Mouse (Mus musculus) lung, embryonic 16.5 days (tissue): ENCODE measurements around the gene Hsd17b14. TPM values are rescaled to one million over a fixed set of nuclear protein-coding genes. Genes with fewer than 3 reads are reported as not detected.

Experiments used
- ATAC-seq: fragments of 200-750 bp; cut with Nextera tagmentation; 2 replicates; pipeline ENCODE4 v1.8.0; 2017; ENCODE audit warnings: low read depth, mild to moderate bottlenecking, moderate library complexity
- H3K27ac ChIP-seq: fragments of 300-500 bp; sonication (generic); 2 replicates; pipeline ENCODE4 v1.5.1; 2014; ENCODE audit warnings: mild to moderate bottlenecking, control low read depth, low read length
- H3K27me3 ChIP-seq: fragments of 300-500 bp; sonication (generic); 2 replicates; pipeline ENCODE4 v1.6.1; 2014; ENCODE audit warnings: low read depth, low read length, mixed read lengths; ENCODE audit not compliant: control insufficient read depth, insufficient read depth
- H3K36me3 ChIP-seq: fragments of 300-500 bp; sonication (generic); 2 replicates; pipeline ENCODE4 v1.6.1; 2014; ENCODE audit warnings: low read length; ENCODE audit not compliant: control insufficient read depth, insufficient read depth
- H3K4me1 ChIP-seq: fragments of 300-500 bp; sonication (generic); replicated peaks from 2 replicates; pipeline ENCODE4 v1.6.1; 2014; ENCODE audit warnings: low read length, mixed read lengths; ENCODE audit not compliant: control insufficient read depth, insufficient read depth
- H3K4me2 ChIP-seq: fragments of 300-500 bp; sonication (generic); 2 replicates; pipeline ENCODE4 v1.6.1; 2014; ENCODE audit warnings: low read depth, low read length, control low read depth
- H3K4me3 ChIP-seq: fragments of 300-500 bp; sonication (generic); 2 replicates; pipeline ENCODE4 v1.5.1; 2014; ENCODE audit warnings: mild to moderate bottlenecking, low read length, control low read depth
- H3K9ac ChIP-seq: fragments of 300-500 bp; sonication (generic); 2 replicates; pipeline ENCODE4 v1.6.1; 2014; ENCODE audit warnings: low read length, control low read depth
- H3K9me3 ChIP-seq: fragments of 300-500 bp; sonication (generic); 2 replicates; pipeline ENCODE4 v1.6.1; 2016; ENCODE audit warnings: low read length; ENCODE audit not compliant: control insufficient read depth
- WGBS: fragments of 180-500 bp; shearing (Covaris S2); extraction: QIAGEN DNeasy Blood & Tissue Kit; methylation state at CpG from one replicate; pipeline ENCODE4 v1.1.7; 2014; 5-methylcytosine and 5-hydroxymethylcytosine counted together
- polyA plus RNA-seq: library from polyadenylated mRNA; unstranded; fragments of >200 nt; fragmentation: Nextera tagmentation; extraction: Ambion mirVana; gene quantifications from 2 replicates; pipeline ENCODE4 v1.2.1, GENCODE M21; 2015

Hsd17b14 gene
- polyA plus RNA-seq, 1 experiment from 2014 or later, result 0.72 TPM

GRCm38 (mm10) chr7:45544525-45544924 lies 10.2 kb upstream of the Hsd17b14 start:
- H3K4me2 ChIP-seq, result no peak overlapping the region
- H3K36me3 ChIP-seq, result no peaks in the 10 kb centered on the region
- H3K4me3 ChIP-seq, result no peak overlapping the region
- no peak overlapping the region for H3K27ac ChIP-seq
- no peak for ATAC-seq
- H3K27me3 ChIP-seq, result no peaks in the 10 kb centered on the region
- no peak overlapping the region for H3K9ac ChIP-seq
- H3K9me3 ChIP-seq, result no peaks in the 10 kb centered on the region; the same call in 1 of the 2 replicates
- no peaks in the 10 kb centered on the region for H3K4me1 ChIP-seq
- 80% methylated on average over 1 of the region's 1 CpGs for WGBS

- Histone ChIP-seq H3K4me3 (no peak overlapping the region), H3K27ac (no peak overlapping the region), H3K4me2 (no peak overlapping the region), H3K27me3 (no peaks in the 10 kb centered on the region), H3K9ac (no peak overlapping the region), H3K36me3 (no peaks in the 10 kb centered on the region), H3K4me1 (no peaks in the 10 kb centered on the region), H3K9me3 (no peaks in the 10 kb centered on the region)
- no peak for ATAC-seq
- WGBS, result 86% methylated on average over 16 of the region's 16 CpGs
Observed at GRCm38 (mm10) chr7:45549641-45550436, 4.9 kb upstream of the Hsd17b14 start.

DNA sequence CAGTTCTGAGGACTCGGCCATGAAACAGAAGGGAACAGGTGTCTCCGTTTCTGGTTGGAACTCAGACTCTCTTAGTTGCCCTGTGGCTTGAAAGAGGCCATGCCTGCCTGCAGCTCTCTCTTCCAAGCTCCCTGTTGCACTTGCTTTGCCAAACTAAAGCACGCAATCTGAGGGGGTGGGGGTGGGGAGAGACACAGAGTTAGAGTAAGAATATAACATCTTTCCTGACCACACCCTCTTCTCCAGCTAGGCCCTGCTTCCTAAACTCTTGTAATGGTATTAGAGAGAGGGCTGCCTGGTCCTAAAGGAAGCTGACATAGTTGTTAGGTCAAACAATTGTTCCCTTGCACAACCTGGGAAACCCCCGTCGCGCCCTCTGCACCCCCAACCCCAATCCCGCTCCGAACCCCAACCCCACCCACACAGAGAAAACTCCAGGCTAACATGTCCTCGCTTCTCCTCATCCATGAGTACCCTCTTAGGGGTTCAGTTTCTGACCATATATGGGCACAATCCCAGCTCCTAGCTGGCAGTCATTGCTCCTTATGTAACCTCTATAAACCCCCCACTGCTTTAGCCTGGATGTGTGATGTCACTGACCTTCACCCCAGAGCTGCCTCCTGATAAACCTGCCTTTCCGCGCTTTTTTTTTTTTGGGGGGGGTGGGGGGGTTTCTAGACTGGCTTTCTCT lies 3.7 kb upstream of the Hsd17b14 start:
- Histone ChIP-seq H3K4me1 (no peaks in the 10 kb centered on the region), H3K9ac (no peak overlapping the region), H3K27ac (no peak overlapping the region), H3K4me3 (no peak overlapping the region), H3K27me3 (no peaks in the 10 kb centered on the region), H3K9me3 (no peaks in the 10 kb centered on the region), H3K36me3 (no peaks in the 10 kb centered on the region), H3K4me2 (no peak overlapping the region)
- ATAC-seq, result no peak
- 65% methylated on average over 11 of the region's 11 CpGs for WGBS

DNA sequence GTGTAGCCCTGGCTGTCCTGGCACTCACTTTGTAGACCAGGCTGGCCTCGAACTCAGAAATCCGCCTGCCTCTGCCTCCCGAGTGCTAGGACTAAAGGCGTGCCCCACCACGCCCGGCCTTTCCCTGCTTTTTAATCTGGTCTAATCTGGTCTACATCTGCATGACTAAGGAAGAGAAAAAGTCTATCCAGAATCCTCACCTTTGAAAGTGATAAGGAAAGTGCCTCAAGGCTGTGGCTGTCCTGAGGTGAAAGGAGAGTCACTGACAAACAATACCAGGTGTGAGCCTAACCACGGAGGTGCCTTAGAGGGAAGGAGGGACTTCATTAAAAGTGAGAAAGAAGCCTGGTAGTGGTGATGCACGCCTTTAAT lies 3.2 kb upstream of the Hsd17b14 start:
- Histone ChIP-seq H3K9me3 (no peaks in the 10 kb centered on the region), H3K4me2 (no peak overlapping the region), H3K4me3 (no peak overlapping the region), H3K4me1 (no peaks in the 10 kb centered on the region), H3K27me3 (no peaks in the 10 kb centered on the region), H3K9ac (no peak overlapping the region), H3K27ac (no peak overlapping the region), H3K36me3 (no peaks in the 10 kb centered on the region)
- 71% methylated on average over 8 of the region's 8 CpGs for WGBS
- ATAC-seq, result no peak

GRCm38 (mm10) chr7:45553519-45553918 lies 1.2 kb upstream of the Hsd17b14 start:
- H3K27ac ChIP-seq, result no peak overlapping the region
- no peaks in the 10 kb centered on the region for H3K4me1 ChIP-seq
- no peaks in the 10 kb centered on the region for H3K36me3 ChIP-seq
- H3K4me2 ChIP-seq, result no peak overlapping the region
- H3K9ac ChIP-seq, result peak overlapping the region; percentile 39; the same call in 1 of the 2 replicates
- ATAC-seq, result no peak
- no peaks in the 10 kb centered on the region for H3K27me3 ChIP-seq
- no peaks in the 10 kb centered on the region for H3K9me3 ChIP-seq
- 58% methylated on average over 8 of the region's 8 CpGs for WGBS
- H3K4me3 ChIP-seq, result no peak overlapping the region

DNA sequence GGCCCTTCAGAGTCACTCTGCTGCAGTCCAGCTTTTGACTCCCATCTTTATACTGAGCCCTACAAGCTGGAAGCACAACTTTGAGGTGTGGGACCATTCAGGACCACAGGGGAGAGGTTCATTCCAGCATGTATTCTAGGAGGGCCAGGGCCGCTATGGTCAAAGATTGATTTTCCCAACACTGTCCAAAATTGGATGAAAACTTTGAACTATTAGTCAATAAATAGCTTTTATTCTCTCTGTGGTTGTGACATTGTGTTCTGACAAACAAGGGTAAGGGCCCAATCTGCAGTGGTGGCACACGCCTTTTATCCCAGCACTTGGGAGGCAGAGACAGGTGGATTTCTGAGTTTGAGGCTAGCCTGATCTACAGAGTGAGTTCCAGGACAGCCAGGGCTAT lies 703 bp upstream of the Hsd17b14 start:
- Histone ChIP-seq H3K4me1 (no peaks in the 10 kb centered on the region), H3K4me2 (no peak overlapping the region), H3K27me3 (no peaks in the 10 kb centered on the region), H3K9ac (no peak overlapping the region), H3K36me3 (no peaks in the 10 kb centered on the region), H3K4me3 (no peak overlapping the region), H3K27ac (no peak overlapping the region), H3K9me3 (no peaks in the 10 kb centered on the region)
- 83% methylated on average over 2 of the region's 2 CpGs for WGBS
- ATAC-seq, result no peak

DNA sequence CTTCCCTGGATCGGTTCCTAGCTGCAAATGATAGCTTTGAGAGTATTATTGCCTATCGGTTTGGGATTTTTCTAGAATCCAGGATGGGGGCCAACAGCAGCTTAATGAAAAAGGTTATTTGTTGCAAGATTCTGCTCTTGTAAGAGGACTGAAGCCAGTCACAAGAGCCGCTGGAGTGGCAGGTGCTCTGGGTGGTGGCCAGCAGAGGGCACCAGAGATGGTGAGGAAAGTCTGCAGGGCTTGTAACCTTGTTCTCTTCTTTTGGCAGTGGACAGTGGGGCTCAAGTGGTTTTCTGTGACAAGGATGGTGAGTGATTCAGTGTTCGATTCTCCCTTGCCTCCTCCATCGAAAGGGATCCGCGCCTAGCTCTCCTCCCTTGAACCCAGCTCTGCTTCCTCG lies 1.1 kb downstream of the Hsd17b14 start:
- H3K9me3 ChIP-seq, result no peaks in the 10 kb centered on the region
- no peaks in the 10 kb centered on the region for H3K4me1 ChIP-seq
- WGBS, result 21% methylated on average over 8 of the region's 8 CpGs
- H3K4me3 ChIP-seq, result no peak overlapping the region
- no peak overlapping the region for H3K4me2 ChIP-seq
- no peak for ATAC-seq
- no peak overlapping the region for H3K27ac ChIP-seq
- no peaks in the 10 kb centered on the region for H3K36me3 ChIP-seq
- H3K9ac ChIP-seq, result no peak overlapping the region
- no peaks in the 10 kb centered on the region for H3K27me3 ChIP-seq

GRCm38 (mm10) chr7:45558907-45559306 lies 4.2 kb downstream of the Hsd17b14 start:
- H3K4me1 ChIP-seq, result peaks cover 9% of the 10 kb centered on the region
- H3K36me3 ChIP-seq, result no peaks in the 10 kb centered on the region
- no peaks in the 10 kb centered on the region for H3K9me3 ChIP-seq
- no peak overlapping the region for H3K4me3 ChIP-seq
- ATAC-seq, result peak; percentile 53; the same call in 1 of the 2 replicates
- H3K9ac ChIP-seq, result no peak overlapping the region
- no peak overlapping the region for H3K4me2 ChIP-seq
- WGBS, result 21% methylated on average over 5 of the region's 6 CpGs
- no peaks in the 10 kb centered on the region for H3K27me3 ChIP-seq
- peak overlapping the region; percentile 32; the same call in 1 of the 2 replicates for H3K27ac ChIP-seq

DNA sequence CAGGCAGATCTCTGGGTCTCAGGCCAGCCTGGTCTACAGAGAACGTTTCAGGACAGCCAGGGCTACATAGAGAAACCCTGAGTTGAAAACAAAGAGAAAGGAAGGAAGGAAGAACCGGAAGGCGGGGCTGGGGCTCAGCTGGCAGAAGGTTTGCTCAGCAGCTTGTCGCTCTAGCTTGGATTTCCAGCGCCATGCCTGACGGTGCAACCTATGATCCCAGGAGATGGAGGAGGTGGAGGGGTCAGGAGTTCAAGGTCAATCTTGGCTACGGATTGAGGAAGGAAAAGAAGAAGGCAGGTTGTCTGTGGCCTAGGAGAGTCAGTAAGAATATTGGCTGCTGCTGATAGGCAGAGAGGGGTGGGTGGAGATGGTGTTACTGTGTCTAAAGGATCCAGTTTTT lies 5.5 kb downstream of the Hsd17b14 start:
- 73% methylated on average over 7 of the region's 7 CpGs for WGBS
- Histone ChIP-seq H3K9me3 (no peaks in the 10 kb centered on the region), H3K4me3 (no peak overlapping the region), H3K4me2 (no peak overlapping the region), H3K36me3 (no peaks in the 10 kb centered on the region), H3K27me3 (no peaks in the 10 kb centered on the region), H3K9ac (no peak overlapping the region), H3K27ac (no peak overlapping the region), H3K4me1 (peaks cover 9% of the 10 kb centered on the region)
- ATAC-seq, result no peak
